Mouse (Mus musculus) neural tube, embryonic 12.5 days (tissue): ENCODE data around the gene Zmiz1. TPM values are rescaled to one million over a fixed set of nuclear protein-coding genes. Genes with fewer than 3 reads are reported as not detected.

Experiments
- ATAC-seq: fragments of 200-750 bp; cut with Nextera tagmentation; 2 replicates; pipeline ENCODE4 v1.8.0; 2017; ENCODE audit warnings: low read depth, mild to moderate bottlenecking, moderate TSS enrichment, moderate library complexity; ENCODE audit not compliant: low FRiP score
- H3K27ac ChIP-seq: fragments of 300-500 bp; sonication (generic); 2 replicates; pipeline ENCODE4 v1.5.1; 2016
- H3K27me3 ChIP-seq: fragments of 300-500 bp; sonication (generic); replicated peaks from 2 replicates; pipeline ENCODE4 v1.6.1; 2016; ENCODE audit warnings: mild to moderate bottlenecking
- H3K36me3 ChIP-seq: fragments of 300-500 bp; sonication (generic); 2 replicates; pipeline ENCODE4 v1.6.1; 2016; ENCODE audit warnings: mild to moderate bottlenecking
- H3K4me1 ChIP-seq: fragments of 300-500 bp; sonication (generic); 2 replicates; pipeline ENCODE4 v1.6.1; 2016
- H3K4me2 ChIP-seq: fragments of 300-500 bp; sonication (generic); replicated peaks from 2 replicates; pipeline ENCODE4 v1.6.1; 2016; ENCODE audit warnings: mild to moderate bottlenecking
- H3K4me3 ChIP-seq: fragments of 300-500 bp; sonication (generic); 2 replicates; pipeline ENCODE4 v1.5.1; 2016
- H3K9ac ChIP-seq: fragments of 300-500 bp; sonication (generic); 2 replicates; pipeline ENCODE4 v1.6.1; 2016; ENCODE audit warnings: mild to moderate bottlenecking
- H3K9me3 ChIP-seq: fragments of 300-500 bp; sonication (generic); 2 replicates; pipeline ENCODE4 v1.6.1; 2016; ENCODE audit warnings: mild to moderate bottlenecking
- WGBS: fragments of 180-500 bp; shearing (Covaris S2); methylation state at CpG from one replicate; pipeline ENCODE4 v1.1.7; 2016; 5-methylcytosine and 5-hydroxymethylcytosine counted together
- polyA plus RNA-seq: library from polyadenylated mRNA; unstranded; fragments of >200 nt; fragmentation: Nextera tagmentation; extraction: Ambion mirVana; gene quantifications from 2 replicates; pipeline ENCODE4 v1.2.1, GENCODE M21; 2016

Zmiz1 gene
- polyA plus RNA-seq, 1 experiment from 2014 or later, result 63.4 TPM

GRCm38 (mm10) chr14:25666668-25667376 is 207.8 kb downstream of the Zmiz1 start:
- Histone ChIP-seq H3K36me3 (peaks cover 46% of the 10 kb centered on the region), H3K9ac (no peak overlapping the region), H3K4me2 (no peak overlapping the region), H3K4me3 (no peak overlapping the region), H3K27me3 (no peaks in the 10 kb centered on the region), H3K9me3 (no peaks in the 10 kb centered on the region), H3K4me1 (no peaks in the 10 kb centered on the region; the same call in 1 of the 2 replicates), H3K27ac (no peak overlapping the region)
- ATAC-seq, result no peak
- 84% methylated on average over 2 of the region's 2 CpGs for WGBS

- H3K9me3 ChIP-seq, result no peaks in the 10 kb centered on the region
- H3K36me3 ChIP-seq, result peaks cover 38% of the 10 kb centered on the region
- no peak for ATAC-seq
- H3K4me1 ChIP-seq, result no peaks in the 10 kb centered on the region; the same call in 1 of the 2 replicates
- no peak overlapping the region for H3K27ac ChIP-seq
- WGBS, result 82% methylated on average over 3 of the region's 3 CpGs
- H3K4me3 ChIP-seq, result no peak overlapping the region
- no peak overlapping the region for H3K4me2 ChIP-seq
- no peak overlapping the region for H3K9ac ChIP-seq
- no peaks in the 10 kb centered on the region for H3K27me3 ChIP-seq
Observed at GRCm38 (mm10) chr14:25667587-25667986, 208.6 kb downstream of the Zmiz1 start.

GRCm38 (mm10) chr14:25679625-25680024 is 220.6 kb downstream of the Zmiz1 start:
- Histone ChIP-seq H3K27ac (no peak overlapping the region), H3K9me3 (no peaks in the 10 kb centered on the region), H3K4me1 (no peaks in the 10 kb centered on the region), H3K9ac (no peak overlapping the region), H3K4me3 (no peak overlapping the region), H3K27me3 (no peaks in the 10 kb centered on the region), H3K4me2 (no peak overlapping the region), H3K36me3 (no peaks in the 10 kb centered on the region)
- 66% methylated on average over 7 of the region's 7 CpGs for WGBS
- ATAC-seq, result no peak

- Histone ChIP-seq H3K9me3 (no peaks in the 10 kb centered on the region), H3K27me3 (no peaks in the 10 kb centered on the region), H3K4me3 (no peak overlapping the region), H3K4me1 (no peaks in the 10 kb centered on the region), H3K27ac (no peak overlapping the region), H3K4me2 (no peak overlapping the region), H3K36me3 (no peaks in the 10 kb centered on the region), H3K9ac (no peak overlapping the region)
- no peak for ATAC-seq
- WGBS, result 87% methylated on average over 6 of the region's 6 CpGs
Observed at GRCm38 (mm10) chr14:25682020-25682419, 223.0 kb downstream of the Zmiz1 start.

- WGBS, result 64% methylated on average over 7 of the region's 7 CpGs
- no peaks in the 10 kb centered on the region for H3K36me3 ChIP-seq
- no peak overlapping the region for H3K9ac ChIP-seq
- H3K4me2 ChIP-seq, result no peak overlapping the region
- H3K27me3 ChIP-seq, result no peaks in the 10 kb centered on the region
- ATAC-seq, result no peak
- no peaks in the 10 kb centered on the region for H3K9me3 ChIP-seq
- no peaks in the 10 kb centered on the region for H3K4me1 ChIP-seq
- H3K27ac ChIP-seq, result no peak overlapping the region
- no peak overlapping the region for H3K4me3 ChIP-seq
Observed at GRCm38 (mm10) chr14:25686216-25686945, 227.4 kb downstream of the Zmiz1 start.

GRCm38 (mm10) chr14:25686983-25687901 is 228.3 kb downstream of the Zmiz1 start:
- H3K4me3 ChIP-seq, result no peak overlapping the region
- H3K9me3 ChIP-seq, result no peaks in the 10 kb centered on the region
- H3K27ac ChIP-seq, result no peak overlapping the region
- no peaks in the 10 kb centered on the region for H3K36me3 ChIP-seq
- no peak overlapping the region for H3K9ac ChIP-seq
- no peaks in the 10 kb centered on the region for H3K4me1 ChIP-seq
- no peak overlapping the region for H3K4me2 ChIP-seq
- WGBS, result 86% methylated on average over 10 of the region's 10 CpGs
- no peak for ATAC-seq
- H3K27me3 ChIP-seq, result no peaks in the 10 kb centered on the region

- Histone ChIP-seq H3K9me3 (no peaks in the 10 kb centered on the region), H3K36me3 (peaks cover 20% of the 10 kb centered on the region), H3K4me1 (peaks cover 20% of the 10 kb centered on the region), H3K27ac (no peak overlapping the region), H3K4me3 (peak overlapping the region; percentile 85; the same call in 1 of the 2 replicates), H3K27me3 (no peaks in the 10 kb centered on the region), H3K9ac (peak overlapping the region; percentile 80; the same call in 1 of the 2 replicates), H3K4me2 (peak overlapping the region; percentile 78)
- 77% methylated on average over 6 of the region's 6 CpGs for WGBS
- peak; percentile 33; the same call in 1 of the 2 replicates for ATAC-seq
Observed at GRCm38 (mm10) chr14:25693271-25693887, 234.4 kb downstream of the Zmiz1 start.

- under 1% methylated on average over 70 of the region's 70 CpGs for WGBS
- ATAC-seq, result peak; percentile 89
- Histone ChIP-seq H3K9ac (peak within 1 kb of the TSS; percentile 80), H3K4me3 (peak within 1 kb of the TSS; percentile 85), H3K27ac (no peak within 1 kb of the TSS), H3K36me3 (peaks cover 26% of the 10 kb centered on the region), H3K4me2 (peak within 1 kb of the TSS; percentile 78), H3K4me1 (peaks cover 20% of the 10 kb centered on the region), H3K27me3 (no peaks in the 10 kb centered on the region), H3K9me3 (no peaks in the 10 kb centered on the region)
Observed at GRCm38 (mm10) chr14:25693888-25694568, 235.0 kb downstream of the Zmiz1 start, which contains the start of gene Ppif. TSS of gene Ppif (plus strand) at chr14:25694154.

GRCm38 (mm10) chr14:25694569-25694897 is 235.5 kb downstream of the Zmiz1 start:
- Histone ChIP-seq H3K4me2 (peak overlapping the region; percentile 78), H3K4me3 (peak overlapping the region; percentile 85), H3K27ac (no peak overlapping the region), H3K27me3 (no peaks in the 10 kb centered on the region), H3K4me1 (peaks cover 20% of the 10 kb centered on the region), H3K36me3 (peaks cover 31% of the 10 kb centered on the region), H3K9ac (peak overlapping the region; percentile 80), H3K9me3 (no peaks in the 10 kb centered on the region)
- WGBS, result 4% methylated on average over 10 of the region's 10 CpGs
- ATAC-seq, result peak; percentile 65

GRCm38 (mm10) chr14:25695059-25695458 is 236.1 kb downstream of the Zmiz1 start:
- Histone ChIP-seq H3K4me3 (peak overlapping the region; percentile 85; the same call in 1 of the 2 replicates), H3K27ac (no peak overlapping the region), H3K27me3 (no peaks in the 10 kb centered on the region), H3K9me3 (no peaks in the 10 kb centered on the region), H3K36me3 (peaks cover 37% of the 10 kb centered on the region), H3K9ac (peak overlapping the region; percentile 80), H3K4me2 (peak overlapping the region; percentile 78), H3K4me1 (peaks cover 20% of the 10 kb centered on the region)
- no peak for ATAC-seq
- WGBS, result 71% methylated on average over 6 of the region's 6 CpGs

GRCm38 (mm10) chr14:25696356-25696755 is 237.4 kb downstream of the Zmiz1 start:
- no peaks in the 10 kb centered on the region for H3K27me3 ChIP-seq
- no peak overlapping the region for H3K4me2 ChIP-seq
- no peak overlapping the region for H3K27ac ChIP-seq
- peaks cover 37% of the 10 kb centered on the region for H3K36me3 ChIP-seq
- H3K9ac ChIP-seq, result no peak overlapping the region
- H3K4me1 ChIP-seq, result peaks cover 20% of the 10 kb centered on the region
- no peak for ATAC-seq
- WGBS, result 75% methylated on average over 2 of the region's 2 CpGs
- no peaks in the 10 kb centered on the region for H3K9me3 ChIP-seq
- no peak overlapping the region for H3K4me3 ChIP-seq
